Mouse (Mus musculus) spleen, adult 2 months (tissue): ENCODE measurements around the gene Arhgef15. TPM values are rescaled to one million over a fixed set of nuclear protein-coding genes. Genes with fewer than 3 reads are reported as not detected.
A peak's percentile ranks its signal among the peaks of the same experiment; 100 is the strongest.

ENCODE experiments used
- DNase-seq, 2 experiments: peaks; one replicate each; pipeline versions ENCODE4 v3.0.0 to v3.0.0-alpha.2; 2012 to 2021; ENCODE audit warnings: low spot score in 2 of 2, low read depth in 1 of 2
- H3K27ac ChIP-seq: fragments of 200-500 bp; 2 replicates; pipeline ENCODE4 v1.5.1; 2012; ENCODE audit warnings: low read length, inconsistent platforms; ENCODE audit not compliant: insufficient read depth
- H3K27me3 ChIP-seq: fragments of 200-500 bp; 2 replicates; pipeline ENCODE4 v1.6.1; 2012; ENCODE audit warnings: mild to moderate bottlenecking, moderate library complexity, low read length, inconsistent platforms; ENCODE audit not compliant: control insufficient read depth, insufficient read depth
- H3K36me3 ChIP-seq: fragments of 200-500 bp; 2 replicates; pipeline ENCODE4 v1.6.1; 2012; ENCODE audit warnings: mild to moderate bottlenecking, low read length, inconsistent platforms; ENCODE audit not compliant: control insufficient read depth, insufficient read depth
- H3K4me1 ChIP-seq: fragments of 200-500 bp; 2 replicates; pipeline ENCODE4 v1.6.1; 2011; ENCODE audit warnings: inconsistent platforms; ENCODE audit not compliant: control insufficient read depth, insufficient read depth, insufficient read length
- H3K4me3 ChIP-seq: fragments of 200-500 bp; 2 replicates; pipeline ENCODE4 v1.5.1; 2011; ENCODE audit warnings: mild to moderate bottlenecking, inconsistent platforms; ENCODE audit not compliant: insufficient read depth, insufficient read length; ENCODE audit errors: extremely low read depth
- CTCF ChIP-seq: fragments of 200-500 bp; IDR thresholded peaks from 2 replicates; pipeline ENCODE4 v1.5.1; 2011; ENCODE audit warnings: mild to moderate bottlenecking, inconsistent platforms; ENCODE audit not compliant: insufficient read depth, insufficient read length, insufficient replicate concordance; ENCODE audit errors: extremely low read depth
- POLR2A ChIP-seq: fragments of 200-500 bp; IDR thresholded peaks from 2 replicates; pipeline ENCODE4 v1.6.1; 2011; ENCODE audit warnings: low read depth, low read length, inconsistent platforms
- WGBS: fragments of 180-500 bp; shearing (Covaris S2); methylation state at CpG from one replicate; pipeline ENCODE4 v1.1.7; 2018; 5-methylcytosine and 5-hydroxymethylcytosine counted together
- polyA plus RNA-seq: library from polyadenylated mRNA; depleted of rRNA; stranded (reverse); fragments of >200 nt; gene quantifications from 2 replicates; pipeline ENCODE4 v1.2.3, GENCODE M21; 2012

The Arhgef15 gene
- polyA plus RNA-seq, 1 experiment: 11.0 TPM

GRCm38 (mm10) chr11:68993122-68993521 lies 35.8 kb upstream of the Arhgef15 start:
- 92% methylated on average over 7 of the region's 7 CpGs for WGBS
- peaks cover 20% of the 10 kb centered on the region for H3K36me3 ChIP-seq
- H3K4me3 ChIP-seq: no peak overlapping the region
- no peak for TF ChIP-seq CTCF
- TF ChIP-seq POLR2A: no peak
- no peak for DNase-seq
- H3K4me1 ChIP-seq: no peaks in the 10 kb centered on the region
- no peaks in the 10 kb centered on the region for H3K27me3 ChIP-seq
- no peak overlapping the region for H3K27ac ChIP-seq

GRCm38 (mm10) chr11:68988341-68988740 lies 31.1 kb upstream of the Arhgef15 start:
- H3K36me3 ChIP-seq: peaks cover 18% of the 10 kb centered on the region
- TF ChIP-seq CTCF: no peak
- no peak overlapping the region for H3K27ac ChIP-seq
- DNase-seq: no peak
- no peaks in the 10 kb centered on the region for H3K27me3 ChIP-seq
- H3K4me3 ChIP-seq: no peak overlapping the region
- H3K4me1 ChIP-seq: no peaks in the 10 kb centered on the region
- WGBS: 96% methylated on average over 17 of the region's 17 CpGs

- no peaks in the 10 kb centered on the region for H3K4me1 ChIP-seq
- H3K4me3 ChIP-seq: no peak overlapping the region
- no peak overlapping the region for H3K27ac ChIP-seq
- TF ChIP-seq POLR2A (no peak), CTCF (no peak)
- WGBS: 94% methylated on average over 11 of the region's 11 CpGs
- DNase-seq: no peak
- peaks cover 17% of the 10 kb centered on the region for H3K36me3 ChIP-seq
- no peaks in the 10 kb centered on the region for H3K27me3 ChIP-seq
Observed at GRCm38 (mm10) chr11:68987365-68987882, 30.1 kb upstream of the Arhgef15 start.

- DNase-seq: peak; percentile 30 to 69
- TF ChIP-seq CTCF (peak; percentile 71; the same call in 1 of the 2 replicates), POLR2A (no peak)
- no peak overlapping the region for H3K27ac ChIP-seq
- H3K4me3 ChIP-seq: no peak overlapping the region
- 28% methylated on average over 4 of the region's 4 CpGs for WGBS
- no peaks in the 10 kb centered on the region for H3K27me3 ChIP-seq
- H3K36me3 ChIP-seq: peaks cover 3% of the 10 kb centered on the region
- H3K4me1 ChIP-seq: no peaks in the 10 kb centered on the region
Observed at GRCm38 (mm10) chr11:68982639-68983369, 25.5 kb upstream of the Arhgef15 start.

GRCm38 (mm10) chr11:68980919-68981318 lies 23.6 kb upstream of the Arhgef15 start:
- no peak overlapping the region for H3K27ac ChIP-seq
- TF ChIP-seq POLR2A (no peak), CTCF (no peak)
- H3K27me3 ChIP-seq: no peaks in the 10 kb centered on the region
- 87% methylated on average over 3 of the region's 3 CpGs for WGBS
- no peaks in the 10 kb centered on the region for H3K4me1 ChIP-seq
- no peak overlapping the region for H3K4me3 ChIP-seq
- no peaks in the 10 kb centered on the region for H3K36me3 ChIP-seq
- no peak for DNase-seq

- H3K4me1 ChIP-seq: no peaks in the 10 kb centered on the region
- no peak overlapping the region for H3K27ac ChIP-seq
- H3K36me3 ChIP-seq: no peaks in the 10 kb centered on the region
- WGBS: 42% methylated on average over 5 of the region's 5 CpGs
- no peak for DNase-seq
- no peak overlapping the region for H3K4me3 ChIP-seq
- TF ChIP-seq CTCF (no peak), POLR2A (no peak)
- H3K27me3 ChIP-seq: no peaks in the 10 kb centered on the region
Observed at GRCm38 (mm10) chr11:68979320-68979733, 22.0 kb upstream of the Arhgef15 start.

- Histone ChIP-seq H3K4me1 (peaks cover 4% of the 10 kb centered on the region; the same call in 1 of the 2 replicates), H3K27me3 (no peaks in the 10 kb centered on the region), H3K4me3 (no peak overlapping the region), H3K36me3 (no peaks in the 10 kb centered on the region), H3K27ac (no peak overlapping the region)
- TF ChIP-seq CTCF: no peak
- TF ChIP-seq POLR2A: no peak
- WGBS: 96% methylated on average over 1 of the region's 1 CpGs
- no peak for DNase-seq
Observed at GRCm38 (mm10) chr11:68975601-68976000, 18.3 kb upstream of the Arhgef15 start.
